Mouse (Mus musculus) CH12.LX (cell line): ENCODE data around the gene Snhg11.

ENCODE experiments used
- EP300 ChIP-seq: IDR thresholded peaks from 2 replicates; pipeline ENCODE4 v1.6.1; 2011; ENCODE audit warnings: low read length, improper control_type of control experiment
- ETS1 ChIP-seq: conservative IDR thresholded peaks from 2 replicates; pipeline ENCODE4 v1.6.1; 2012; ENCODE audit warnings: low read depth, mild to moderate bottlenecking, inconsistent platforms, low read length, improper control_type of control experiment, moderate library complexity
- MYC ChIP-seq: IDR thresholded peaks from 2 replicates; pipeline ENCODE4 v1.6.1; 2011; ENCODE audit warnings: low read depth, mild to moderate bottlenecking, improper control_type of control experiment, low read length
- SIN3A ChIP-seq: IDR thresholded peaks from 2 replicates; pipeline ENCODE4 v1.6.1; 2012; ENCODE audit warnings: low read length, improper control_type of control experiment, inconsistent platforms
- ZC3H11A ChIP-seq: IDR thresholded peaks from 2 replicates; pipeline ENCODE4 v1.6.1; 2012; ENCODE audit warnings: low read depth, mild to moderate bottlenecking, inconsistent platforms, low read length, improper control_type of control experiment

- no peak for TF ChIP-seq SIN3A
- no peak for TF ChIP-seq ETS1
- no peak for TF ChIP-seq EP300
- TF ChIP-seq MYC: no peak
- no peak for TF ChIP-seq ZC3H11A
These were observed 27.6 kb upstream of the Snhg11 start for GRCm38 (mm10) chr2:158347868-158348267.
